Mouse (Mus musculus): ENCODE results near the gene Sars.

GRCm38 (mm10) chr3:108398281-108398680 is 46.7 kb downstream of the Sars start:
- no peak for TF ChIP-seq POLR2A (IDR thresholded peaks at IDR 0.05; ENCODE audit: borderline replicate concordance, low read depth, low read length)
- no peak for TF ChIP-seq CTCF (IDR thresholded peaks at IDR 0.05; ENCODE audit: low read depth, low read length)

All from bone marrow macrophage, adult 2 months (primary cell).